Mouse (Mus musculus): ENCODE data around the gene 1110008P14Rik.

1110008P14Rik gene

DNA sequence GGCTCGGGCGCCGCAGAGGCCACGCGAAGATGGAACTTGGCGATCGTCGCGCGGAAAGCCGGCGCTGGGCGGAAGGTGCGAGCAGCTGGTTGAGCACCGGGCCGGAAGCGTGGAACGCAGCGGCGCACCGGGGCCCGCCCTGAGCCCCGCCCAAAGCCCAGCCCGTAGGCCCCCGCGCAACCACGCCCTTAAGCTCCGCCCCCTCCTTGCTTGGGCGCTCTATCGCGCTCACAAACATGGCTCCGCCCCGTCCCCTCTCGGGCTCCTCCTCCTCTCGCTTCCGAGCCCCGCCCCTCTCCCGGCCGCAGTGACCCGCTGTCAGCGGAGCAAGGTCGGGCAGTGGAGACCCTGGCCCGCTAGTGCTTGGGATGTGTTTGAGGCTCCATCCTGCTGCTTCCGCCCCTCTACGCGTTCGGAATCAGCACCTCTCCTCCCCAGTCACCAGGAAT is at the start of gene 1110008P14Rik:
1110008P14Rik (minus strand) TSS at position 164 of the 449 bp plus-strand sequence.
- peak; percentile 98 to 99 for DNase-seq (ENCODE audit: low spot score in 2 of 2)

DNA sequence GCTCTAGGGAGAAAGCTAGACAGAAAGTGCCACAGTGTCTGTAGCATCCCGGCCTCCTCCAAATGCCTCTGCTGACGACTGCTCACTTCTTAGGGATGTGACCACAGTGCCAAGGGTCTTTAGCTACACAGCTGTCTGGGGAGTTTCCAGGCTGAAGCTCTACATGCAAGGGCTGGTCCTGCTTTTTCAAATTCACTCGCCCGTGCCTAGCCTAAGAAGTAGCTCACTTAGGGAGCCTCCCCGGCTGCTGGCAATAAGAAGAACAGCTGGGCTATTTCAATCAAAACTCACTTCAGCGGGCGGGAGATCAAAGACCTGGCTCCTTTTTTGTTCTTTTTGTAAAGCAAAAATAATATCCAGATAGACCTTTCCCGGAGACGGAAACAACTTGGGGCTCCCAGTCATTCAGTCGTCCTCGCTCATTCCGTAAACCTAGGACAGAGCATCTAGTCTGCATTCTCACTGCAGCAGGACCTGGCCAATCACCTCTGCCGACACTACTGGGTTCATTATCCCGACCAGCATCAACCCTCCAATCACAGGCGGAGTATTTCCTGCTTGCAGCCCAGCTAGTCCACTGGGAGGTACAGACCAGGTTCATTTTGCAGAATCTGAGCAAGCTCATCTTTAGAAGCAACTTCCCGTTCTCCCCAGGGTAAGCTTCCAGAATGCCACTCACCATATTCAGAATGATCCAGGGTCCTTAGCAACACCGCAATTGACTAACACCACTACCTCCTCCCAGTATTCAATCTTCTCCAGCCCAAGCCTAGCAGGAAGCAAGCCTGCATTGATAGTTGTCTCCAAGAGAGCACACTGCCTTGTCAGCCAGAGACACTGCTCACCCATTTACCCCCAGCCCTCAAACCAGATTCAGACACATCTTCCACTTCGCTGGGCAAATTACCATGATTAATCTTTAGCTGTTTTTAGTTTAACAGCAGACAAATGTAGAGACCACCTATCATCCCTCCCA is 49.3 kb upstream of the 1110008P14Rik start:
- DNase-seq (ENCODE audit: low spot score in 2 of 2): no peak

DNA sequence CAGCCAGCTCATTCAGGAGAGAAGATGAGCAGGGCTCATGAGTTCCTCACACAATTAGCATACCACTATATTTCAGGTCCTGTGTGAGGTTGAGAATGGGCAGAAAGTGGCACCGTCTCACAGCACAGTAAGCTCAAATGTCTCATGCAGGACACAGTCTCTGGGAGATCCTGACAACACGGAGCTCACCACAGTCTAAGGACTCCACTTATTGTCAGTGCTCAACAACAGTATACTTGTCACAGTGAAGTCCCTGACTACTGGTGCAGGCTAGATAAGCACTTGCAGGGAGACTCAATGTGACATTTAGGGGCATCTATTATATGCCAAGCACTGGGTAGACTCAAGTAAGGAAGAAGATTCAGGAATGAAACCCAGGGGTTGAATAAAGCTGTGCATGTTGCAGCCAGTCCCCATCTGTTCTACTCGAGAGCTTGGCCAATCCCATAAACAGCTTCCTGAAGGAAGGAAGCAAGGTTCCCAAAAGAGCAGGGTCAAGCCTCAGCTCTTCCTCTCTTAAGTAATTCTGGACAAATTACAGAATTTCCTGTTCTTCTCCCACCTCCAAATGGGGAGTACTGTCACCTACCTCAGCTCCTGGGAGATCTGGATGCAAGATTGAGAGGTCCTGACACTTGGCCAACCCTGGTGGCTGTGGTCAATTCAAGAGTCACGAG is 47.6 kb upstream of the 1110008P14Rik start:
- DNase-seq (ENCODE audit: low spot score in 2 of 2): no peak

DNA sequence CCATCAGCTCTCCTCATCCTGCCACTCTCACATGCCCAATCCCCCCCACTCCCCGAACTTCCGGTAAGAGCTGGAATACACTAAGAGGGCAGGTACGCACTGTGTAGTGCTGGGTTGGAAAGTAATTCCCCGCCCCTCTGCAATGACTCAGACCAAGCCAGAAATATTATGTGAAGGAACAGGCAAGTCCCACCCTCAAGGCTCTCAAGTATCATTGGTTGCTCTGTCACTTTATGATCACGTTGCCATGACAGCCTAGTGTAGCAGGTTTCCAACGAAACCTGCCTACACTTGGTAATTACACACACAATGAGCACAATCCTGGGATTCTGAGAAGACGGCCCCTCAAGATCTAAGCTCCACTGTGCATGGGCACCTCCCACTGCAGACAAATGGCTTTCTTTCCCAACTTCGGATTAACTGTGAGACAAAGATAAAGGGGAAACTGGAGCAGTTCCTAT is 46.6 kb upstream of the 1110008P14Rik start:
- DNase-seq (ENCODE audit: low spot score in 2 of 2): no peak

DNA sequence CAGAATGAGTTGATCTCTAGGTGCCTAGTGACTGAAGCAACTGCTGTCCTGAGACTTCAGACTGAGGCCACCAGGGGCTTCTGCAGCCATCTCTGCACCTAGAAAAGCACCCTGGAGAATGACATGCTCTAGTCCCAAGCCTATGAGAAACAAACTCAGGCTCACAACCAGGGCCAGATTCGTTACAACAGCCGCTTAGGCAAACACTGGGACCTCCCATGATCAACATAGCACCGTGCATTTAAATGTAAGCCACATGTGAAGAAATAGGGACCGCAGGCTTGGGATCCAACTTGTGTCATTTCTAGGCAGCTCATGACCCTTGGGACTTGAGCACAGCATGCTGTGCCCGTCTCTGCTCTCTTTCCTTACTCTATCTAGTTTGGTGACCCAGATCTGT is 46.0 kb upstream of the 1110008P14Rik start:
- no peak for DNase-seq (ENCODE audit: low spot score in 2 of 2)

DNA sequence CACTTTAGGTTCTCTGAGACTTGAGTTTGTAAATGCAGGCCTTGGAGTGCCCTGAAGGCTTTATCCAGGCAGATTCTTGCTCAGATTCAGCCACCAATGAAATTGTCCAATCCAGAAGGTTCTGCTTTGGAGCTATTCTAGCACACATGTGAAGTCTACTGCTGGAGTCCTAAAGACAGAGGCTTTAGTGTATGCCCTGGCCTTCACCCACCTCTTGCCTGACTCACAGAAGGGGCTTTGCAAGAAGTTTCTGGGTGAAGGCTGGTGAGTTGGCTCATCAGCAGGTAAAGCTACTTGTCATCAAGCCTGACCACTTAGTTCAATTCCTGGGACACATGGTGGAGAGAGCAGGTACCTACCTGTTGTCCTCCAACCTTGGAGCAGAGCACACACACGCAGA is 44.4 kb upstream of the 1110008P14Rik start:
- DNase-seq (ENCODE audit: low spot score in 2 of 2): no peak

DNA sequence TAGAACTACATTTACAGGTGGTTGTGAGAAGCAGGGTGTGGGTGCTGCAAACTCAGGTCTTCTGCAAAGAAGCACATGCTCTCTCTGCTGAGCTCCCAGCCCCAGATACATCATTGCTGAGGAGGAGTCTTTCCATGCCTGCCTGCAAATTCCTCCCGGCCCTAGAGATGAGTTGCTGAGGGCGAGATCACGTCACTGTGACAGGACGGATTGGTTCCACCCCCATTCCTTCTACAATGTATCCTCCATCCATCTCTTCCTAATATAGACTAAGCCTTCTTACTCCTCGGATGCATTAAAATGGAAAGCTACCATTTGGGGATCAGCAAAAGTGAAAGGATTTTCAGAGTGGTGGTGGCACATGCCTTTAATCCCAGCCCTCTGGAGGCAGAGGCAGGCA is 43.8 kb upstream of the 1110008P14Rik start:
- DNase-seq (ENCODE audit: low spot score in 2 of 2): no peak

DNA sequence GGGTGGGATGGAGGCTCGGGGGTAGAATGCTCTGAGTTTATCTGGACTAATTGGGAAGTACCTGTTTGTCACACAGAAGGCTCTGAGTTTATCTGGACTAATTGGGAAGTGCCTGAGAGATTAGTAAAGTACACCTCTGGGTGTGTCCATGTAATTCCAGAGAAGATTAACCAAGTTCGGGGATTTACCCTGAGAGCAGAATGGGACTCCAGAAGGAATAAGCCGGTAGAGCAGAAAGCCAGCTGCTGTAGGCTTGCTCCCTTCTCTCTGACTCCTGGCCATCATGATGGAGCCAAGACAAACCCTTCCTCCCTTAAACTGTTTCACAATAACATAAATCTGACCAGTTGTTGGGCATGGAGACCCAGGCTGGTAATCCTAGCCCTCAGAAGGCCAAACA is 43.1 kb upstream of the 1110008P14Rik start:
- DNase-seq (ENCODE audit: low spot score in 2 of 2): no peak

DNA sequence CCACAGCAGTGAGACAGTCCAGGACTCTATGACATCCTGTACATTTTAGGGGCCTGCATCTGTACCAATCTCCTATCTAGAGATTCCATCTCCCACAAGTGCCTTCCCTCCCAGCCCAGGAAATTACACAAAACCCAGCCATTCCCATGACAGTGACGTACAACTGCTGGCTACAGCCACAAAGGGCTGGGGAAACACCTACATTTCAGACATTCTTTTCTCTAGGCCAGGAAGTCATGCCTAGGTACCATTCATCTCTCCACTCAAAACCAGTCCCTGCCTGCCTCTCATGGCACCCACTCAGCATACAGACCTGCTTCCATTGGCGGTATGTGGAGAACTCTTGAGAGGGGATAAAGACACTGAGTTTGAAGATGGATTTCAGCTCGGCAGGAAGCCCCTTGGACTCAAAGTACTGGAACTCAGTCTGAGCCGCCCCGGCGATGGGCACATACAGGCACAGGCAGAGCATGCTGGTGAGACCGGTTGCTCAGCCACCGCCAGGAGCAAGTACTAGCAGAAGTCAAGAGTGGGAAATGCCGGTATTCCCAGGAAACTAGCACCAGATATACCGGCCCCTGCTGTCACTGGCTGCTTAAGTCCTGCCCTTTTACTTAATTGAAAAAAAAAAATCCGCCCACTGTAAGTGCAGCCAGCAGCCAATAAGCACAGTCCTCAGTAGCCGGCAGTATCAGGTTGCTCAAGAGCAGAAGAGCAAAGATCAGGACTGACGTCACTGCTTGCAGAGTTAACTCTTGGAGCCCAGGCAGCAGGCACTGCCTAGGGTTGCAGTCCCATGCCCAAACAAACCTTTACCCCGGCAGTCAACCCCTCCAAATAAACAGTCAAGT is 42.0 kb upstream of the 1110008P14Rik start:
- DNase-seq (ENCODE audit: low spot score in 2 of 2): peak in 1 of 2 experiments; percentile 38

DNA sequence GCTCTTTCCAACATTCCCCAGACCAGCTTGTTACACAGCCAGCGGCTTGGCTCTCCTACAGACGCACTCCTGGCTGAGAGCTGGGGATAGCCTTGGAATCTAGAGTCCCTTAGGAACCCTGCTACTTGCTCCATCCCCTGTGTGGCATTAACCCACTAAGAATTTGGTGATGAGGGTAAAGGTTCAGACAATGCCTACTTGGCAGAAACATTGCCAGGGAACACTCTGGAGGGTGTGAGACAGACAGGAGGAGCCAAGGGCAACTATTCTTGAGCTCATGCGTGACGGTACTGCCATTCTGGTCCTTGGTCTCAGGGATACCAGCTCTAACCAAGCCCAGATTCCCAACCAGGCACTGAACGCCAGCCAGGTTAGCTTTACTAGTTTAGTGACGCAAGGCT is 40.1 kb upstream of the 1110008P14Rik start:
- no peak for DNase-seq (ENCODE audit: low spot score in 2 of 2)

DNA sequence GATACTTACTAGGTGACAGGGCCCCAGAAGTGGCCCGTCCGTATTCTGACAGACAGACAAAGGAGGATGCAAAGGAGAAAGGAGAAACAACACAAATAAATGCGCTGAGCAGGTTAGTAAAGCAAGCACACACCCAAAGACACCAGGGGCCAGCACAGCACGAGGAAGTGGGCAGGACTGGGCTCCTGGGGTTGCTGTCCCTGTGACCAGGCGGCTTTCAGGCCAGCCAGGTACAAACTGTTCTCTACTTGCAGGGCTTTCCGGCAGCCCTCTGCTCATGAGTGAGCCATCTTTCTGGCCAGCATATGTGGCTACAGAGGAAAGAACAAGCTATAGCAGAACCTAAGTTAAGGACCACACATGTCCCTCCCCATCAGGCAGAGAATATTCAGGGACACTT is 38.9 kb upstream of the 1110008P14Rik start:
- no peak for DNase-seq (ENCODE audit: low spot score in 2 of 2)

DNA sequence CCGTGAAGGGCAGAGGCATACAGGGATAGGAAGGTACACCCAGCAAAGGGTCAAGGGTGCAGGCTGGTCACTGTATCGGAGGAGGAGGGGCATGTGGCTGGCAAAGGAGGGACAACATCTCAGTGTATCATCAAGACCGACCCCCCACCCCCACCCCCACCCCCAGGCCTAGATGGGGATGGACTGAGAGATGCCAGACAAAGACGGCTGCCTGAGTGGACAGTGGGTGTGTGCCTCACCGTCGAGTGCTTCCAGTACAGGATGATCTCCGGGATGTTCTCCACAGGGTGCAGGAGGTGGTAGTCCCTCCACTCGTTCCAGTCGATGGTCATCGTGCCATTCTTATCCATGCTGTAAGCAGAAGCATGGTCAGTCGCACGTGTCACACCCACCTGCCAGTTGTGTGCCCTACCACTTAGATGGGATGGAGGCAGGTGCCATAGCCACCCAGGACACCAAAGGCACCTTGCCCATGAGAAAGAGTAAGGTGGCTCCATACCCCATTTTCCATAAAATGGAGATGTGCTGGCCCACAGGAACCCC is 38.4 kb upstream of the 1110008P14Rik start:
- DNase-seq (ENCODE audit: low spot score in 2 of 2): no peak

DNA sequence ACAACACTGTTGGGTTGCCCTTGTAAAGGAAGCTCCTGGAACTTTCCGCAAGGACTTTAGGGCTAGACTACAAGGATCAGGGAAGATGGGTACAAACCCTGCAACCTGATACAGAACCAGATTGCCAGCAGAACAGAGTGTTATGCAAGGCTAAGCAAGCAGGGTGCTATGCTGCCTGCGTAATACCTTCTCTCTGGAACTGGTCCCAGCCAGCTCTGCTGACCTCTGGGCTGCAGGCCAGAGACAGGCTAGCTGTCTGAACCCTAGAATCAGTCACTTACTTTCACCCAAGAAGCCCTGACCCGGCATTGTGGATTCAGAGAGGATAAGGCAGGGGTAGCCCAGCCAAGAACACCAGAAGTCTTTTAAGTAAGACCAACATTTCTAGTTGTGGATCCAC is 37.6 kb upstream of the 1110008P14Rik start:
- DNase-seq (ENCODE audit: low spot score in 2 of 2): no peak

DNA sequence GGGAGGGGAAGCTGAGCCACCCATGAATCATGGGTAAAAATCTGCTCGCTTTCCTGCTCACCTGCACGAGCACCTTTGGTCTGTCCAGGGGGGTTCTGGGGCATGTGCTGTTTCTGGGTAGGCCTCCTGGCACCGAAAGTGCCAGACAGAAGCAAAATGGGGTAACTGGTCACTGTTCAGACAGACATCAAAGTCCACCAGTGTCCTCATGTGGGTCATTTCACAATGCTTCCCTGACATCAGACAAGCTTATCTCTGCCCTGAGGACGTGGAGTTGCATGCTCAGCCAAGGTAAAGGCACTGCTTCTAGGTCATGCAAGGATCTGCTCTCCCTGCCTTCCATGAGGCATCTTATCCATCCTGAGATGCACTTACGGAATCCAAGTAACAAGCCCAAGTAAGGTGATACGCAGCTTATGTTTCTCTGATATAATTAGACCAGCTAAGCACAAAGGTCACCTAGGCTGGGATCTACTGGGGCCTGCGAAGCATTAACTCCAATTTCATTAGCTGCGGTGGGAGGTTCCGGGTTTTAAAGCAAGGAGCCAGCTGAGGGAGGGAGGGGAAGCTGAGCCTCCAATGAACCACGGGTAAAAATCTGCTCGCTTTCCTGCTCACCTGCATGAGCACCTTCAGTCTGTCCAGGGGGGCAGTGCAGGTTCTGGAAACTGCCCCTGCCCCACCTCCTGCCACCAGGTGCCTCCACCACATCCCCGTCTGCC is 36.9 kb upstream of the 1110008P14Rik start:
- DNase-seq (ENCODE audit: low spot score in 2 of 2): no peak

DNA sequence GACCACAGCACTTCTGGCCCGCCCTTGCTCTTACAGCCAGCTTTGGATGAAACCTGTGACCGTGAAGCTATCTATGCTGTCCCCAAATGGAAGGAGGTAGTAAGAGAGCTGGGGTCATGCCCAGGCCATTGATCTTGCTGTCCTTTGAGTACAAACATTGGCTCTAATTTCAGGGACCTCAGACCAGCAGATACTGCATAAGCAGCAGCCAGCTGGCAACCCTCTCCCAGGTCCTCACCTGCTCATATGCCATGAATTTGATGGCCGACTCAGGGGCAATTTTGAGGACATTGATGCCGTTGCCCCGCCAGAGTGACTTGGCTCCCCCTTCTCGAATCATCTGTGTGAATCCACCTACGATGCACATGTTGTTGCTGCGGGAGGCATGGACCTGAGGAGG is 35.7 kb upstream of the 1110008P14Rik start:
- DNase-seq (ENCODE audit: low spot score in 2 of 2): no peak

DNA sequence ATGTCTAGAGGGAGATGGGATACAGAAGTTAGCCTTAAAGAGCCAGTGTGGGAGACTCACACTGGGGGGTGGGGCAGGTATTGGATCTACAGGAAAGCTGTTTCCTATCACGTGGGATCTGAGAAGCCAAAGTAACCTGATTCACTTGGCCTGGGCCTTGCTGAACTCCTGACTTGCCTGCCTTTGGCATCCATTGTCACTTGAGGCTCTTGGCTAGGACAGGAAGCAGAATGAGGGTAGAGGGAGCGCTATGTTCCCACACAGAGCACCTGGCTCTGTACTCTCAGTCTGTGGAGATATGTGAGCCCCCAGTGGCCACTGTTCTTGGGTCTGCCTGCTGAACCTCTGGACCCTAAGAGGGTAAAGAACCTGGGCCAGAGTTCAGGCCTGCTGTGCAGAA is 34.8 kb upstream of the 1110008P14Rik start:
- no peak for DNase-seq (ENCODE audit: low spot score in 2 of 2)

DNA sequence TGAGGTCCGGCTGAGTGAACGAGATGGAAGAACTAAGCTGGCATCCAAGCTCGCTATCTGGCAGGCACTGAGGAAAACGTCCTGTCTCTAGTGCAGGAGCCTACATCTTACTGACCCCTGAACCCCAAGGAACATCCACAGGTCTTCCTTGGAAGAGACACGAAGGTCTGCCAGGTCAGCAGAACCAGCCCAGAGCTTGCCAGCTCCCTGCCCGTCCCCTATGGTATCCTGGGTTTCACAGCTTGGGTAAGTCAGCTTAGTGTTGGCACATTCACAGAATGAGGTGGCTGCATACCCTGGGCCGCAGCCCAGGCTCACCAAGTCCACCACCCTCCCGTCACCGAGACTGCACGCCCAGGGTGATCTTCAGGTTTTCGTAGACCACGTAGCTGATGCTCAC is 34.1 kb upstream of the 1110008P14Rik start:
- no peak for DNase-seq (ENCODE audit: low spot score in 2 of 2)

DNA sequence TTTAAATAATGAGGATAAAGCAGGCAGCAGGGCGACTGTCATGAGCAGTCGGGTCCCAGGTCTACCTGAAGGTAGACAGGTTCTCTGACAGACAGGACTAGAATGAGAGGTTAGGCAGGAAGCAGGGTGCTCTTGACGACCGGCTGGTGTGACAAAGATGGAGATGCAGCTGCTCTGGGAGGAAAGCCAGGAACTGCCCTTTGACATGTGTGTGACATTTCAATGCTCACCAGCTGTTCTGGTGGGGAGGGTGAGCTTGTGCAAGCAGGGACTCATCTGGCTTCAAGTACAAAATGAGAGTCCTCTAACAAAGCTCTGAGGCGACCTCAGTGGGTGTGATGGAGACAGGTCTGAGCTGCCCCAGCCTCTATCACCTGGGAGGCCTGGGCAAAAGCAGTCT is 32.2 kb upstream of the 1110008P14Rik start:
- DNase-seq (ENCODE audit: low spot score in 2 of 2): no peak

DNA sequence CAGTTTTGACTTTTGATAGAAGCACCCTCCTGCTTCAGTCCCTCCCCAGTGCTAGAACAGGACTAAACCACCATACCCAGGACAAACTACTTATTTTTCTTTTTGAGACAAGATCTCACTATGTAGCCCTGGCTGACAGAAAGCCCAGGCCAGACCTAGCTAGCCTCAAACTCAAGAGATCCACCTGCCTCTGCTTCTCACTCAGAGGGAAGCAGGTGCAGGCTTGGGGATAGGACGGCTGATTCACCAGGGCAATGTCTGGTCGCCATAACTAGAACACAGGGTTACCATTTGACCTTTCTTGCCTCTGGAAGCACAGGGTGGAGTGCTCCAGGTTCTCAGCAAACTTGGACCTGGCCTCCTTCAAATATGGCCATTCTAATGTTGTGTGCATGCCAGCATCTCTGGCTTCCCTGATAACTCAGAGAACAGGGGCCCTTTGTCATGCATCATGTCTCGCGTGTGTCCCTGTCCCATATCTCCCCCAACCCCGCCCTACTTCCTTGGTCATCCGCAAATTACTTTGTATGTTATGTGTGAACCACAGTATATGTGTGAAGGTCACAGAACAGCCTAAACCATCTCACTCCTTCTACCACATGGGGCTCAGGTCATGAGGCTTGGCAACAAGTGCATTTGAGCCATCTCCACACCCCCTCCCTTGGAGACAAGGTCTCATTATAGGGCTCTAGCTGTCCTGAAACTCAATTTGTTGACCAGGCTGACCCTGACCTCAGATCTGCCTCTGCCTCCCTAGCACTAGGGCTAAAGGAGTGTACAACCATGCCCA is 31.2 kb upstream of the 1110008P14Rik start:
- no peak for DNase-seq (ENCODE audit: low spot score in 2 of 2)

DNA sequence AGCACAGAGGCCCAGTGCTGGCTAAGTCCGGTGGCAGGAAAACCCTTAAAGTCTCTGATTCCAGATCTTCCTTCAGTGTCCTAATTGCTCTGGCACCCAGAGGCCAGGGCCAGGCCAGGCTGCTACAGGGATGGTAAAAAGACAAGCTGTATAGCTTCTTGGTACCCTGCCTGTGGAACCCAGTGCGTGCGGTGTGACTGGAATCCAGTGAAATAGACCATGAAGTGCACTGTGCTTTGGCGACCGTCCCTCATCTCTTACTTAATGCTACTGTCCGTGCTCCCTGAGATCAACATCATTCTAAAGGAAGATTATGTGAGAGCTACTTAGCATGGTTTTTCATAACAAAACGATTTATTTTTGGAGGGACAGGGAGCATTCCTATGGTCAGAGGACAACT is 29.7 kb upstream of the 1110008P14Rik start:
- DNase-seq (ENCODE audit: low spot score in 2 of 2): no peak
